Mouse (Mus musculus) forebrain, embryonic 12.5 days (tissue): ENCODE results near the gene Tshb. TPM values are rescaled to one million over a fixed set of nuclear protein-coding genes. Genes with fewer than 3 reads are reported as not detected.

ENCODE experiments used
- ATAC-seq: fragments of 200-750 bp; cut with Nextera tagmentation; 2 replicates; pipeline ENCODE4 v1.8.0; 2017; ENCODE audit warnings: moderate TSS enrichment; ENCODE audit not compliant: low FRiP score
- H3K27ac ChIP-seq: fragments of 300-500 bp; sonication (generic); 2 replicates; pipeline ENCODE4 v1.5.1; 2016; ENCODE audit warnings: mild to moderate bottlenecking
- H3K27me3 ChIP-seq: fragments of 300-500 bp; sonication (generic); 2 replicates; pipeline ENCODE4 v1.6.1; 2016; ENCODE audit warnings: mild to moderate bottlenecking
- H3K36me3 ChIP-seq: fragments of 300-500 bp; sonication (generic); replicated peaks from 2 replicates; pipeline ENCODE4 v1.6.1; 2016; ENCODE audit warnings: mild to moderate bottlenecking
- H3K4me1 ChIP-seq: fragments of 300-500 bp; sonication (generic); 2 replicates; pipeline ENCODE4 v1.6.1; 2016
- H3K4me2 ChIP-seq: fragments of 300-500 bp; sonication (generic); 2 replicates; pipeline ENCODE4 v1.6.1; 2016; ENCODE audit warnings: mild to moderate bottlenecking, moderate library complexity
- H3K4me3 ChIP-seq: fragments of 300-500 bp; sonication (generic); replicated peaks from 2 replicates; pipeline ENCODE4 v1.5.1; 2016; ENCODE audit warnings: mild to moderate bottlenecking
- H3K9ac ChIP-seq: fragments of 300-500 bp; sonication (generic); 2 replicates; pipeline ENCODE4 v1.6.1; 2016; ENCODE audit warnings: mild to moderate bottlenecking
- H3K9me3 ChIP-seq: fragments of 300-500 bp; sonication (generic); 2 replicates; pipeline ENCODE4 v1.6.1; 2016
- WGBS: fragments of 180-500 bp; shearing (Covaris S2); methylation state at CpG from one replicate; pipeline ENCODE4 v1.1.7; 2016; 5-methylcytosine and 5-hydroxymethylcytosine counted together
- polyA plus RNA-seq: library from polyadenylated mRNA; unstranded; fragments of >200 nt; fragmentation: Nextera tagmentation; extraction: Ambion mirVana; gene quantifications from 2 replicates; pipeline ENCODE4 v1.2.1, GENCODE M21; 2016

Tshb gene
- polyA plus RNA-seq, 1 experiment from 2014 or later = 0.05 TPM

GRCm38 (mm10) chr3:102751136-102751535 lies 31.4 kb downstream of the Tshb start:
- Histone ChIP-seq H3K9me3 (no peaks in the 10 kb centered on the region), H3K36me3 (0 out of 2 replicates have a peak, but pooled peaks cover 3% of the 10 kb centered on the region), H3K9ac (no peak overlapping the region), H3K4me1 (peaks cover 11% of the 10 kb centered on the region), H3K27me3 (no peaks in the 10 kb centered on the region), H3K27ac (no peak overlapping the region), H3K4me2 (no peak overlapping the region), H3K4me3 (no peak overlapping the region)
- 82% methylated on average over 5 of the region's 5 CpGs for WGBS
- ATAC-seq = no peak

- H3K9ac ChIP-seq = no peak overlapping the region
- H3K27me3 ChIP-seq = no peaks in the 10 kb centered on the region
- H3K27ac ChIP-seq = no peak overlapping the region
- H3K9me3 ChIP-seq = no peaks in the 10 kb centered on the region
- no peak overlapping the region for H3K4me2 ChIP-seq
- 88% methylated on average over 5 of the region's 5 CpGs for WGBS
- H3K4me1 ChIP-seq = peaks cover 22% of the 10 kb centered on the region
- no peak for ATAC-seq
- H3K36me3 ChIP-seq = 0 out of 2 replicates have a peak, but pooled peaks cover 3% of the 10 kb centered on the region
- H3K4me3 ChIP-seq = no peak overlapping the region
Measured at GRCm38 (mm10) chr3:102748686-102749085, 33.8 kb downstream of the Tshb start.

- Histone ChIP-seq H3K4me2 (no peak overlapping the region), H3K27ac (no peak overlapping the region), H3K4me1 (peaks cover 29% of the 10 kb centered on the region), H3K4me3 (no peak overlapping the region), H3K9ac (no peak overlapping the region), H3K36me3 (0 out of 2 replicates have a peak, but pooled peaks cover 3% of the 10 kb centered on the region), H3K9me3 (no peaks in the 10 kb centered on the region), H3K27me3 (no peaks in the 10 kb centered on the region)
- 80% methylated on average over 3 of the region's 3 CpGs for WGBS
- no peak for ATAC-seq
Measured at GRCm38 (mm10) chr3:102748038-102748437, 34.5 kb downstream of the Tshb start.

GRCm38 (mm10) chr3:102746174-102746573 lies 36.3 kb downstream of the Tshb start:
- H3K27me3 ChIP-seq = no peaks in the 10 kb centered on the region
- 86% methylated on average over 4 of the region's 4 CpGs for WGBS
- H3K4me3 ChIP-seq = no peak overlapping the region
- no peaks in the 10 kb centered on the region for H3K36me3 ChIP-seq
- H3K9me3 ChIP-seq = no peaks in the 10 kb centered on the region
- ATAC-seq = no peak
- H3K27ac ChIP-seq = no peak overlapping the region
- H3K4me1 ChIP-seq = peaks cover 35% of the 10 kb centered on the region
- no peak overlapping the region for H3K9ac ChIP-seq
- no peak overlapping the region for H3K4me2 ChIP-seq

GRCm38 (mm10) chr3:102744657-102745056 lies 37.9 kb downstream of the Tshb start:
- no peaks in the 10 kb centered on the region for H3K9me3 ChIP-seq
- no peaks in the 10 kb centered on the region for H3K36me3 ChIP-seq
- no peak overlapping the region for H3K27ac ChIP-seq
- H3K9ac ChIP-seq = no peak overlapping the region
- no peak overlapping the region for H3K4me2 ChIP-seq
- 63% methylated on average over 5 of the region's 5 CpGs for WGBS
- no peak for ATAC-seq
- H3K27me3 ChIP-seq = no peaks in the 10 kb centered on the region
- H3K4me3 ChIP-seq = no peak overlapping the region
- peaks cover 35% of the 10 kb centered on the region for H3K4me1 ChIP-seq

- ATAC-seq = peak; percentile 37; the same call in 1 of the 2 replicates
- peaks cover 35% of the 10 kb centered on the region for H3K4me1 ChIP-seq
- no peak overlapping the region for H3K9ac ChIP-seq
- H3K27me3 ChIP-seq = no peaks in the 10 kb centered on the region
- no peak overlapping the region for H3K4me3 ChIP-seq
- H3K27ac ChIP-seq = no peak overlapping the region
- 55% methylated on average over 9 of the region's 9 CpGs for WGBS
- no peaks in the 10 kb centered on the region for H3K9me3 ChIP-seq
- no peaks in the 10 kb centered on the region for H3K36me3 ChIP-seq
- H3K4me2 ChIP-seq = no peak overlapping the region
Measured at GRCm38 (mm10) chr3:102743781-102744471, 38.6 kb downstream of the Tshb start.

GRCm38 (mm10) chr3:102743202-102743601 lies 39.3 kb downstream of the Tshb start:
- Histone ChIP-seq H3K4me1 (peaks cover 34% of the 10 kb centered on the region), H3K27ac (no peak overlapping the region), H3K4me3 (no peak overlapping the region), H3K4me2 (no peak overlapping the region), H3K9me3 (no peaks in the 10 kb centered on the region), H3K36me3 (no peaks in the 10 kb centered on the region), H3K27me3 (no peaks in the 10 kb centered on the region), H3K9ac (no peak overlapping the region)
- ATAC-seq = peak; percentile 58; the same call in 1 of the 2 replicates
- WGBS = 30% methylated on average over 4 of the region's 4 CpGs

GRCm38 (mm10) chr3:102742725-102743124 lies 39.8 kb downstream of the Tshb start:
- 27% methylated on average over 4 of the region's 4 CpGs for WGBS
- no peak for ATAC-seq
- no peak overlapping the region for H3K27ac ChIP-seq

GRCm38 (mm10) chr3:102738926-102739325 lies 43.6 kb downstream of the Tshb start:
- Histone ChIP-seq H3K4me2 (no peak overlapping the region; the same call in 1 of the 2 replicates), H3K27me3 (peaks cover 13% of the 10 kb centered on the region; the same call in 1 of the 2 replicates), H3K36me3 (no peaks in the 10 kb centered on the region), H3K9me3 (no peaks in the 10 kb centered on the region), H3K9ac (no peak overlapping the region), H3K27ac (no peak overlapping the region), H3K4me3 (no peak overlapping the region), H3K4me1 (peaks cover 30% of the 10 kb centered on the region)
- no peak for ATAC-seq
- WGBS = 81% methylated on average over 6 of the region's 6 CpGs

More at GRCm38 (mm10) chr3:102742725-102743124, 39.8 kb downstream of the Tshb start:
- Histone ChIP-seq H3K4me1 (peaks cover 31% of the 10 kb centered on the region), H3K36me3 (no peaks in the 10 kb centered on the region), H3K9me3 (no peaks in the 10 kb centered on the region), H3K27me3 (no peaks in the 10 kb centered on the region), H3K4me3 (no peak overlapping the region), H3K4me2 (no peak overlapping the region), H3K9ac (no peak overlapping the region)

- Histone ChIP-seq H3K4me3 (no peak overlapping the region), H3K9me3 (no peaks in the 10 kb centered on the region), H3K4me2 (no peak overlapping the region; the same call in 1 of the 2 replicates), H3K36me3 (no peaks in the 10 kb centered on the region), H3K4me1 (peaks cover 24% of the 10 kb centered on the region), H3K27ac (no peak overlapping the region), H3K9ac (no peak overlapping the region), H3K27me3 (peaks cover 16% of the 10 kb centered on the region; the same call in 1 of the 2 replicates)
- WGBS = 85% methylated on average over 10 of the region's 10 CpGs
- no peak for ATAC-seq
Measured at GRCm38 (mm10) chr3:102738161-102738901, 44.2 kb downstream of the Tshb start.

- Histone ChIP-seq H3K27ac (no peak overlapping the region), H3K9me3 (no peaks in the 10 kb centered on the region), H3K36me3 (no peaks in the 10 kb centered on the region), H3K4me3 (no peak overlapping the region), H3K4me2 (no peak overlapping the region), H3K9ac (no peak overlapping the region), H3K4me1 (peaks cover 15% of the 10 kb centered on the region), H3K27me3 (peaks cover 16% of the 10 kb centered on the region; the same call in 1 of the 2 replicates)
- WGBS = 82% methylated on average over 6 of the region's 6 CpGs
- ATAC-seq = no peak
Measured at GRCm38 (mm10) chr3:102737106-102737505, 45.4 kb downstream of the Tshb start.

- ATAC-seq = no peak
- Histone ChIP-seq H3K27me3 (peaks cover 16% of the 10 kb centered on the region; the same call in 1 of the 2 replicates), H3K4me1 (peaks cover 15% of the 10 kb centered on the region), H3K27ac (no peak overlapping the region), H3K9me3 (no peaks in the 10 kb centered on the region), H3K36me3 (no peaks in the 10 kb centered on the region), H3K9ac (no peak overlapping the region), H3K4me3 (no peak overlapping the region), H3K4me2 (no peak overlapping the region)
- 89% methylated on average over 6 of the region's 6 CpGs for WGBS
Measured at GRCm38 (mm10) chr3:102736436-102736835, 46.1 kb downstream of the Tshb start.
